Mouse (Mus musculus) lung, adult 2 months (tissue): ENCODE results near the gene Nutf2.

Source experiments
- CTCF ChIP-seq: fragments of 200-500 bp; IDR thresholded peaks from 2 replicates; pipeline ENCODE4 v1.5.1; 2011; ENCODE audit warnings: mild to moderate bottlenecking, low read length, control low read depth; ENCODE audit not compliant: insufficient read depth
- POLR2A ChIP-seq: fragments of 200-500 bp; IDR thresholded peaks from 2 replicates; pipeline ENCODE4 v1.6.1; 2011; ENCODE audit warnings: low read depth, mild to moderate bottlenecking, control low read depth, low read length, borderline replicate concordance; ENCODE audit errors: extremely low read depth

DNA sequence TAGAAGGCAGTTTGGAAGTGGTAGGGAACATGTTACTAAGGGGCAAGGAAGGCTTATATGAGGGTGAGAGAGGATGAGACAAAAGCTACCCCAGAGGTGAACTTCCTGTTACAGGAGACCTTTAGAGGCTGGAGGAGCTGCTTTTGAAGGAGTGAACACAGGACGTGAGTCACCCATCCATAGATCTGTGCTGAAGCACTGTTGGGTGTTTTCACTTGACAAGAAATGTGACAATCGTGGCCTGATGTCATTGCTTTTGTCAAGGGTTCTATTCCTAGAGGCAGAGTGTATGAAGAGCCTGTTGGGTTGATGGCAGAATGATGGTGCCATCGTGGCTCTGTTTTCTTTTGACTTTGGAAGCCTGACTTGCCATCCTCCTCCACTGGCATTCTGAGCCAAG is 59.0 kb downstream of the Nutf2 start:
- no peak for TF ChIP-seq CTCF
- no peak for TF ChIP-seq POLR2A
